Mouse (Mus musculus) ES-CJ7 (cell line): ENCODE measurements around the gene Itih4.
A peak's percentile ranks its signal among the peaks of the same experiment; 100 is the strongest.

Source experiments
- DNase-seq: peaks from one replicate; pipeline ENCODE4 v3.0.0; 2011; ENCODE audit warnings: low read depth, low spot score

Itih4 gene

DNA sequence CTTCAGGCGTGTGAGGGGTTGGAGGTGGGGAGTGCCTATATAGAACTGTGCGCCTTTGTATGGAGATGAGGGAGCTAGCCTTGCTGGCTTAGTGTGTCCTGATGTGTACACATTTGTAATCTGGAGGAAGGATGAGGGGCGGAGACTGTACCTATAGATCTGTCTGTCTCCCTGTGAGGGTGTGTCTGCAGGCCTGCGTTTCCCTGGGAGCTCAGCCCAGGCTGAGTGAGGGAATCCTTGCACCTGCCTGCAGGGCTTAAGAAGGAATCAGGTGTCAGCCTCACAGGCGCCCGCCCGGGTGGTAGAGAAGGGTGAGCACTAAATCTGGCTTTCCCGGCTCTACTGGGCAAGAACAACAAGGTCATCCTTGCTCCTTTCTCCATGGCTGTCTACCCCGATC, 6.5 kb upstream of the Itih4 start:
- DNase-seq, result peak; percentile 33

DNA sequence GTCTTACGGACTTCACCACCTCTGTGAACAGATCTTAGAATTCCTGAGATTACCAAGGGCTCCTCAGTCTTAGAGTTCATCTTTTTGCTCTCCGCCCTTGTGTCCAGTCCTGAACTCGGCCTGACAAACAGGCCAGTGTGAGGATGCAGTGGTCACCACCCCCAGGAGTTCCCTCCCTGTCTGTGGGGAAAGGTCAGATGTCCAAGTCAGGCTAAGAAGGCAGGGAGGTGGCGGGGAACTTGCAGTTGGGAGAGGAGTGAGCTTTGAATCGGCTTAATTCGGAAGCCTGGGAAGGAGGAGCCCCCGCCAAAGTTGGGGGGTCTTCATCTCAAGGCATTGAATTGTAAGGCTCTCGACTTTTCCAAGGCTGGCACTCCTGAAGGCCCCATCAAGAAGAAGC, 6.0 kb upstream of the Itih4 start:
- no peak for DNase-seq

DNA sequence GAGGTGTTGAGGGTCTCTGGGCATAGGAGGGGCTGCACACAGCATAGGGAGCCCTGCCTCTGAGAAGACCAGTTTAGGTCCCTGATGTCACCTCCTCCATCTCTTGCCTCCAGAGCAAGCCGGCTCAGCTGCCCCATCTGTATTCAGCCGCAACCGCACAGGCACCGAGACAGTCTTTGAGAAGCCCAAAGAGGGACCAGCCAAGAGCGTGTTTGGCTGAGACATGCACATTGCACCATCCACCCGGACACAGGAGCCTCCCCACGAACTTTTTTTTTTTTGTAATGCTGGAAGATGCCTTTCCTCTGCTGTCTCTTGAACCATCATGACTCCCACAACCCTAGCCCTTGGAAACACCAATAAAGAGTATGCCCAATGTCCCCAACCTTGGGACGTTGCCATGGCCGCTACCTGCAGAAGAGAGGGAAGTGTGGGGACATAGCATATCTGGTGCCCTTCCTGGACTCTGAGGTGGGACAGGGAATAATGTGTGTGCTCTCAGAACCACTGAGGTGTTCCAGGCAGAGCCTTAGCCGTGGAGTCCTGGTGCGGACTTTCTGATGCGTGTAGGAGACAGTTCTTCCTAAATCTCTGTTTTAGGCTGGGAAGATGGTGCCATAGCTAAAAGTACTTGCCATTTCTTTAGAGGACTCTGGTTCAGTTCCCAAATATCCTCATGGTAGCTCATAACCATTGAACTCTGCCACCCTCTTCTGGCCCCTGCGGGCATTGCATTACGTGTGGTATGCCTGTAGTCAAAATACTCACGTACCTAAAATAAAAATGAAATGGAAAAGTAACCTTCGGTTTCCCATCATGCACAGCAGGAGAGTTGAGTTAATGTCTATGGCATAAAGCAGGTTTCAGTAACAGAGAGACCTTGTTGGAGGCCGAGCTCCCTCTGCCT, 5.2 kb upstream of the Itih4 start:
- DNase-seq, result peak; percentile 27

DNA sequence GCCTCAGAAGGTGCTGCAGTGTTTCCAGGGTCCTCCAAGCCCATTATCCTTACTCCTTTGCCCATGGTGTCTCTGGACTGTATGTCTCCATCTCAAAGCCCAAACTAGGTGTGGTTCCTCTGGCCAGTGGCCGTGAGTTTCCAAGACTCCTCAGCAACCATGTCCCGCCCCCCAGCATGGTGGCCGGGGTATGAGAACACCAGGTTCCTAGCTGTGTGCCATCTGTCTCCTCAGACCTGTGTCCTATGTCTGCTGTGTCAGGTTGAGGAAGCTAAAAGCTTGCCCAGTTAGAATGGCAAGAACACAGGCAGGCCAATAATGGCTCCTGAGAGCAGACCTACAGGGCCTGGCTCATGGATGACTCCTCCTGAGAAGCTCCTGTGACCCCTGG, 4.6 kb upstream of the Itih4 start:
- no peak for DNase-seq

DNA sequence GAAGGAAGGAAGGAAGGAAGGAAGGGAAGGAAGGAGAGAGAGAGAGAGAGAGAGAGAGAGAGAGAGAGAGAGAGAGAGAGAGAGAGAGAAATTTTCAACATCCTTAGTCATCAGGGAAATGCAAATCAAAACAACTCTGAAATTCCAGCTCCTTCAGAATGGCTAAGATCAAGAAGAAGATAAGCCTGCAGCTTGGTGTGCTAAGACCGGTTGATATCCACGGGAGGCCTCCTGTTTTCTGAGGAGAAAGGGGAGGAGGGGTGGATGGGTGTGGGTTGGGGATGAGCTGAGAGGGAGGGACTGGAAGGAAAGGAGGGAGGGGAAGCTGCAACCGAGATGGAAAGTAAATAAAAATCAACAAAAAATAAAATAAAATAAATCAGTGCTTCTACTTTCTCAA, 978 bp upstream of the Itih4 start:
- no peak for DNase-seq

DNA sequence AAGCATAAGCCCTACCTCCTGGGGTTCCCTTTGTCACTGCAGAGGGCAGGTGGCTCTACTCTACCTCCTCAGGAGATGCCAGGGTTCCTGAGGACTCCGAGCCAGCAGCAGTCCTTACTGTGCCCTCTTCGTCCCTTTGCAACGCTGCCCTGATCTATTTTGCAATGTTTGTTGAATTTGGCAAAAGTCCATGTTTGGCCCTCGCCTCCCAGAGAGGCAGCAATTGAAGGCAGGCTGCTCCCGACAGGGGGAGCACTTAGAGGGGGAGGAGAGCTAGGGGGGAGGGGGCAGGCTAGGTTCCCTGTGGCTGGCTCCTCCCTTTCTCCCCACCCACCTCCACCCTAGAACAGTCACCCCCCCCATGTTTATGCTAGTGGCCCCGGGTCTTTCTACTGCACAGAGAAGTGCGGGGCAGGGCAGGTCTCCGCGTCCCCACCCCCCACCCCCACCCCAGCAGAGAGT, 2.0 kb downstream of the Itih4 start:
- peak; percentile 48 for DNase-seq

DNA sequence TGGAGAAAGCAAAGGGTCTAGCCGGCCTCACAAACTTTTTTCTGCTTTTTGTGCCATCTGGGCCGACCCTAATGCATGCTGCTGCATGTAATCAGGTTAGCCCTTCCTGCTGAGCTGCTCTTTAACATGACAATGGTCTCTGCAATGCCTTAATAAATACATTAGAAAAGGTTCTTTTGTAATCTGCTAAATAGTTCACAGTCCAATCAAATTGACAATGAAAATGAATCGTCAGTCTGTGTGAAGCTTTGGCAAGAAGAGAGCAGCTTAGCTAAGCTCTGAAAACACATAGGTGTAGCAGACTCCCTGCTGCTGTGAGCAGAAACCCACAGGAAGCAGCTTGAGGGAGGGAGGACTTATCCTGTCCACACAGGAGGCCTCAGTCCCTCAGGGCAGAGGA, 13.7 kb downstream of the Itih4 start:
- peak; percentile 67 for DNase-seq

DNA sequence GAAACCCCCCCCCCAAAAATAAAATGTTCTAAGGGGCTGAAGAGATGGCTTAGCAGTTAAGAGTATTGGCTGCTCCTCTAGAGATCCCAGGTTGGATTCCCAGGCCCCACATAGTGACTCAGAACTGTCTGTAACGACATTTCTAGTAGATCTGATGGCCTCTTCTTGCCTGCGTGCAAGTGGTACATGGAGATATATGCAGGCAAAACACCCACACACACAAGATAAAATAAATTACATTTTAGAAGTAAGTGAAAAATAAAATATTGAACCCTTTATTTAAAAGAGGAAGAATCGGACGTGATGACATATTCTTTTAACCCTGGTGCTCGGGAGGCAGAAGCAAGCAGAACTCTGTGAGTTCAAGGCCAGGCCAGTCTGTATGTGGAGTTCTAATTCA, 16.4 kb downstream of the Itih4 start:
- no peak for DNase-seq

DNA sequence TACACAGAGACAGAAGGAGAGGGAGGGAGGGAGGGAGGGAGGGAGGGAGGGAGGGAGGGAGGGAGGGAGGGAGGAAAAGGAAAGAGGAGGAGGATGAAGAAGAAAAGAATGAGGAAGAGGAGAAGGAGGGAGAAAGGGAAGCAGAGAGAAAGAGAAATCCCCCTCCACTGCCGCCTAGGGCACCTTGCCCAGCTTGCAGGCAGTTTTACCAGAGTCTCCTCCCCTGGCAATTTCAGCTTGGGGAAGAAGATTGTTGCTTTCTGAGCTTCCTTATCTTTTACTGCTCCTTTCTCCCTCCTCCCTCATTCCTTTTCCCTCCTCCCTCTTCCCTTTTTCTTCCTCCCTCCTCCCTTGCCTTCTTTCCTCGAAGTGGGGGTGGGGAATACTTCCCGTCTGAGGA, 16.8 kb downstream of the Itih4 start:
- DNase-seq, result no peak

DNA sequence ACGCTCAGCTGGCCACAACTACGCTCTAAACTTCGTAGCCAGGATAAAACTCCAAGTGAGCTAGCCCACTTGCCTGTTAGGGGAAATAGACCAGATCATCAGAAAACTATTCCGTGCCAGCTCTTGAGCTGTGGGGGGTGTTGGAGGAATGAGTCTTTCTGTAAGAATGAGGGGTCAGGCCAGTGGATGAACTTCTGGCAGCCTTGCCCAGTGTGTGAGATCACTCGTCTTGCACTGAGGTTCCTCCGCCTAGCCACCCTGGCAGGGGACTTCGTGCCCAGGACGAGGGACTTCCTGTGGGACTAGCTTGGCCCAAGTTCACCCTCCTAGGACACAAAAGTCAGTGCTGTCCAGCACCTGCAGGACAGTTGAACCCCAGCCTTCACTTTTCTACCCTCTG, 18.0 kb downstream of the Itih4 start:
- DNase-seq, result no peak

DNA sequence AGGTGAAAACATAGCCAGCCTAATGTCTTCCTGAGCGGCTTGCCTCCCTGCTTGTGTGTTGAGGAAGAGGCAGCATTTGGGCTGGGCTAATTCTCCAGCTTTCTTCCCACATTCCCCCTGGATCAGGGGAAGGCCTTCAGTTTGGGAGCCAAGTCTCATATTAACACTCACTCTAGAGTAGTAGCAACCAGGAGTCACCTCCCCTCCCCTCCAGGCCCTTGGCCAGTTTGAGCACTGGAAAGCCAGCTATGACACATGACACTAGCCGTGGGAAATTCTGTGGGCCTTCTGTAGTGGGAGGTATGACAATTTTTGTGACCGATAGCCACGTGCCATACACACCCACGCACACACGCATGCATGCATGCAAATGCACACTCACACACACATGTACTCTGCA, 19.7 kb downstream of the Itih4 start:
- no peak for DNase-seq

DNA sequence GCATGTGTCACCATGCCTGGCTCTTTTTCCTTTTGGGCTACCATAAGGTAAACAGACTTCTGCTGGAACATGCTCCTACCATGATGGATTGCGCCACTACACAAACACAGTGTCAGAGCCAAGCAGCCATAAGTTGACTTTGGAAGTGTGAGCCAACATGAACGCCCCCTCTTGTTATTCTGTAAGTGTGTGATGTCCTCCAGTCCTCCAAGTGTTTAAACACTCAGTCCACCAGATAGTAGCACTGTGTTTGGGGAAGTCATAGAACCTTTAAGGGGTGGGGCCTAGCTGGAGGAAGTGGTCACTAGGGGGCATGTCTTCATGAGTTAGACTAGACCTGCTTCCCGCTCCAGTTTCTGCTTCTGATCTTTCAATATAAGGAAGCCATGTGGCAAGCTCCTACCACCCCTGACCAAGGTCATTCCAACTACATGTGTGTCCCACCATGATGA, 21.6 kb downstream of the Itih4 start:
- no peak for DNase-seq

DNA sequence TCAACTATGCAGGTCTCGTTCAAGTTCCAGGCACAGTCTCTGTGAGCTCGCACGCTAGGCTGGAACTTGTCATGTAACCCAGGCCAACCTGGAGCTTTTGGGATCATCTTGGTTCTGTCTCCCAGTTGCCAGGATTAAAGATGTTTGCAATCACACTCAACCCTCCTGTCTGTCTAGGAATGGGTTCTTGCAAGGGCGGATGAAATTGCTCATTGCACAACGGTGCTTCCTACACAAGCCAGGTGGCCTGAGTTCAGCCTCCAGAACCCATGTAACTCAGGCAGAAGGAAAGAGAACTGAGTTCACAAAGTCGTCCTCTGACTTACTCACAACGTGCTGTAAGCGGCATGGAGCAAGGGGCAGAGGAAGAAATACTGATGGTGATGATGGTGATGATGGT, 24.9 kb downstream of the Itih4 start:
- no peak for DNase-seq

DNA sequence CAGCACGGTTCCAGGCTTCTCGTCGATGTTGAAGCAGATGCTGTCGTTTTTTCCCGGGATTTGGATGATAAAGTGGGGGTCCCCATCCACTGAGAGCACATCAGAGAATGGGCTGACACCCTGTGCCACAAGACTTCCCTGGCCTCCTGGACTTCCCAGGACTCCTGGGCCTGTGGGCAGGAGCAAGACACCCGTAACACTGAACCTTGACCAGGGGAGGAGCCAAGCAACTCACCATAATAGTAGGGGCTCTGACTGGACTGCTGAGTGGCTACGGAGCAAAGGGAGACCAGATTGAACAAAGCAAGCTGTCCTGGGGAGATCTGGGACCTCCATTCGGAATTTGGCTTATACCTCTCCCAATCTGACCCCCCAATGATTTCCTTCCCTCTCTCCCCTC, 26.4 kb downstream of the Itih4 start:
- no peak for DNase-seq

DNA sequence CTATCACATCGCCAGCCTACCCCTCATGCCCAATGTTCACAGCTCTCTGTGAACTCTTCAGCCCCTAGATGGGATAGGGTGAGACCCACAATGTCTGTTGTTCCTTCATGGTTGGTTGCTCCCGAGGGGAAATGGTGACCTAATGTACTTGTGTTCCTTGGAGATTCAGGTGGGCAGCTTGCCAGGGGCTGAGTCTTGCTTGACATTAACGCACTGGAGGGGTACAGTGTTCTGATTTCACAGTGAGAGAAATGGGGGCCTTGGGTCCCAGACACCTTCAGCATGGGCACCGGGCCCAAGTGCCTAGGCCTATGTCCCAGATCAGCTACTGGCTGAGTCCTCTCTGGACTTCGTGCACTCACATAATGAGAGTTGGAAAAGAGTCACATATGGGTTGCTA, 27.1 kb downstream of the Itih4 start:
- no peak for DNase-seq

DNA sequence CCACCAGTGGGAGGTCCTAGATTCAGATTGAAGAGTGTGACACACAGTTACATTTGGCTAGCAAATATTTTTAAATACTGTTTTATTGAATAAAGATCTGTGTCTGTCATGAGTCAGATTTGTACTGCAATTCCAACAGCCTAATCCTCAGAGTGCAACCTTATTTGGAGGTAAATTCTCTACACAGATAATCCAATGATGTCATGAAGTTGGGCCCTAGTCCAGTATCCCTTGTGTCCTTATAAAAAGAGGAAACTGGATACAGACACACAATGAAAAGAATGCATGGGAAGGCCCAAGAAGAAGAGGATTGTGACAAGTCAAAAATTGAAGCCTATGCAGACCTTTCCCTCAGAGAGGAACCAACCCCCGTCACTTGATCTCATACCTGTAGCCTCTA, 30.2 kb downstream of the Itih4 start:
- no peak for DNase-seq

DNA sequence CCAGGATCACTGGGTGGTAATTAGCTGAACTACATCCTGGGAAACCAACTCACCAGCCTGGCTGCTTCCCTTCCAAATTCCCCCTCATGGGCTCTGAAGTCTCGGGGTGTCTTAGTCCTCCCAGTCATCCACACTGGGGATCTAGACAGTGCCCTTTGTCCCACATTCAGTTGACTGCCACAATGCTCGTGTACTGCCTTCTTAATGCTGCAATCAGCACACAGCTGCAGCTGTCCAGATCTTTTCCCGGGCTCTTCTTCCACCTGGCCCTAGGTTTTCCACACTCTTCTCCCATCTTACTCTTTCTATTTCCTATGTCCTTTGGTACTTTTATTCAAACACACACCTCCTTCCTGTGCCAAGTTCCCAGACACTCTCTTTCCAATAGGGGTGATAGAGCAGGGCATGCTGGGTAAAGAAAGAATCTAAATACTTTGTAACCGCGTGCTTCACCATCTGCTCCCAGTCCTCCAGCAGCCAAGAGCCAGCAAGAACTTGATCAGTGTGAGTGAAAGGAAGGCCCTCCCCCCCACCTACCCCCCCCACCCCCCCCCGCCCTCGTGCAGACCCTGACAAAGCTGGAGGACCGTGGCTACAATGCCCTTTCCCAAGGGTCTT, 35.9 kb downstream of the Itih4 start:
- DNase-seq, result no peak

DNA sequence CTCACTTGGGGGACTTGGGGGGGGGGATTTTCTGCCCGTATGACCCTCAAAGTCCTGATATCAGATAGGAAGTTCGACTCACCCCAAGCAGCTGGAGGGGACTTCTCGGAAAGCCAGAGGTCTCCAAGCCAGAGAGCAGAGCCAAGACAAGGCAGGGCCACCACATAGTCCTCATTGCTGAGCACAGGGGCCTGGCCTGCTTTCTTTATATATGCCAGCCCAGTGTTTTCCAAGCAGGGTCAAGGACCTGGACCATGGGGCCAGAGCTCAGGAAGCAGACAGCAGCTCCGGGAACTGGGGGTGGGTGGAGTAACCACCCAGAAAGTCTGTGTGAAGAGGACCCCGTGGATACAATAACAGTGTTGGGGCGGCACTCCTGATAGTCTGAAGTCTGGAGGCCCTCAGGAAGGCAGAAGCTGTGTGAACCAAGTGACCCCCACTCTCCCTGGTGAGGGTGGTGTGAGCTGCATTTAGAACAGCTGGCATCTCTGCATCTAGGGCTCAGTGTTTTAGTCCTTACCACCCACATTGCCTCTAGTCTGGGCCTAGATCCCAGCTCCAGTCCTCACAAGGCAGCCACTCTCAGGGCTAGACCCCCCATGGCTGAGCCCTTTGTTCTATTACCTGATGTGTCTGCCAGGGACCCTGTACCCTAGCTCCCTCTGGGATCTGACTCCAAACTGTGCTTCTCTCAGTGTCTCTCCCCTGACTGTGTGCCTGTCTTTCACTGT, 37.3 kb downstream of the Itih4 start, which contains the start of gene Itih3:
Gene Itih3 (minus strand): TSS at position 386 of the 731 bp plus-strand sequence.
- no peak for DNase-seq

DNA sequence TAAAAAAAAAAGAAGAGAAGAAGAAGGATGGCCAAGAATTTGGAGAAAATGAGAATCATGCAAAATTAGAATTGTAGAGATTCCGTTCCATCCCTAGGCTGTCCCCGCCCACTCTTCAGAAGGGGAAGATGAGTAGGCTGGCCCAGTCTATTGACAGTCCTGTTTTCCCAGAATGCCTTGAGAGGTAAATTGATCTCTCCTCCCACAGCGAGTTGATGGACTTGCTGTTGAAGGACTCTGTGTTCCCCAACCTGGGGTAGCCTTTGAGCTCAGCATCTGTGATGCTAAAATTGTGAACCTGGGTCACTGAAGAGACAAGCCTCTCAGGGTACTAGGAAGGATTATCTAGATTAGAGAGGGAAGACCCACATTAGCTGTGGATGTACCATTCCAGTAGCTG, 39.2 kb downstream of the Itih4 start:
- no peak for DNase-seq

DNA sequence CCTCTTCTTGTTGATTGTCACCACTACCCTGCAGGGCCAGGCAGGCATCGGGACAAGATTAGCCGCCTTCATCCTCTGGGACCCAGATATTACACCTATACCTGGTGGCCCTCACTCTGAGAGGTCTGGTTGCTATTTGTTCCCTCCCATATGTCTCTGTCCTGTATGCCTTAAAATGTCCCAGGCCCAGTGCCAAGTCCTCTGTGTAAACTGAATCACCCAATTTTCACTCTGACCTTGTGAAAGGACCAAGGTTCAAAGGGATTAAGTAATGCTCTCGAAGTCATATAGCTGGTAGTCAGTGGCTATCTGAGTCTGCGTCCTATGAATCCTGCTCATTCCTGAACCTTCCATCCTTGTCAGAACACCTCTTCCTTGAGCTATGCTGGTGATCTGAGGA, 44.1 kb downstream of the Itih4 start:
- DNase-seq, result no peak

DNA sequence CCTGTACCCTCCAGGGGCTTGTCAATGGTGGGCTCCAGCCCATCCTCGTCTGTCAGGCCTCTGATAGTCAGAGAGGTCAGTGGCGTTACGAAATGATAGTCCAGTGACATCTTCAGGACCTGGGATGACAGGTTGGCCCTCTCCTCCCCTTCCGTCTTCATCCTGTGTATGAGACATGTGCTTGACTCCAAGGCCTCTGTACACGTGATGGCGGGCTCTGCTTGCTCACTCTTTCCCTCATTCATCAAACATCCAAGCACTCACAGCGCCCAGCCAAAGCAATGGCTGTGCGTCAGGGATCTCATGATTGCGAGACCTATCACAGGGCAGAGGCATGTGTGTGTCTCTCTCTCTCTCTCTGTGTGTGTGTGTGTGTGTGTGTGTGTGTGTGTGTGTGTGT, 47.1 kb downstream of the Itih4 start:
- DNase-seq, result no peak

DNA sequence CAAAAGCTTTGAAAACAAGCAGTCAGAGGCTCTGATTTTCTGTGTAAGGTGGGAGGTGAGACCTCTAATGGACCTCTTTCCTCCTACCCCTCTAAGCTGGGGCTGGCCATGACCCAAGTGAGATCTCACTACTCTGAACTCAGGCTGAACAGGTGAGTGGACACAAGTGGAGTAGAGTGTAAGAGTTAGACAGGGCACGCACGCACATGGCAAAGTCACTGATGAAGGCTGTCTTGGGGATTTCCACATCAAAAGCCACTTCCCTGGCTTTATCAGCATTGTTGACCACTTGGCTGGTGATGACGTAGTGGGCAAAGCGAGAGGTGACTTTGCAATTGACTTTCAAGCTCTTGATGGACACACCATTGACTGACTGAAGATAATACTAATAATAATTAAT, 56.0 kb downstream of the Itih4 start:
- no peak for DNase-seq
